Mouse (Mus musculus): ENCODE data around the gene Fat3. TPM values are rescaled to one million over a fixed set of nuclear protein-coding genes. Genes with fewer than 3 reads are reported as not detected.

Fat3 gene
- polyA plus RNA-seq (2015; fragmentation: Nextera tagmentation; extraction: Ambion mirVana), result 0.80 and 1.1 TPM in 2 replicates

- ATAC-seq (ENCODE audit: extremely low read depth, insufficient number of reproducible peaks, low FRiP score, low TSS enrichment), result no peak
- WGBS, result under 1% methylated on average over 21 of the region's 21 CpGs
- H3K4me1 ChIP-seq, result peaks cover 26% of the 10 kb centered on the region
- no peaks in the 10 kb centered on the region for H3K36me3 ChIP-seq
- peak within 1 kb of the TSS; percentile 80 for H3K9ac ChIP-seq
- no peaks in the 10 kb centered on the region for H3K9me3 ChIP-seq
- peak within 1 kb of the TSS; percentile 67 for H3K4me3 ChIP-seq
- peak within 1 kb of the TSS; percentile 70 for H3K27ac ChIP-seq (replicated peaks)
- peak within 1 kb of the TSS; percentile 97 for H3K4me2 ChIP-seq
- H3K27me3 ChIP-seq (replicated peaks), result peaks cover 52% of the 10 kb centered on the region
These were observed at the start of gene Fat3 for GRCm38 (mm10) chr9:16501186-16501711. Gene Fat3, minus strand, starts transcription at chr9:16501285.

GRCm38 (mm10) chr9:16532884-16533283 is 31.8 kb upstream of the Fat3 start:
- H3K27ac ChIP-seq (replicated peaks), result no peak overlapping the region
- H3K4me3 ChIP-seq, result no peak overlapping the region
- H3K27me3 ChIP-seq (replicated peaks), result no peaks in the 10 kb centered on the region
- H3K36me3 ChIP-seq, result no peaks in the 10 kb centered on the region
- WGBS, result 45% methylated on average over 1 of the region's 1 CpGs
- no peak overlapping the region for H3K4me2 ChIP-seq
- no peaks in the 10 kb centered on the region for H3K9me3 ChIP-seq
- ATAC-seq (ENCODE audit: extremely low read depth, insufficient number of reproducible peaks, low FRiP score, low TSS enrichment), result no peak
- no peaks in the 10 kb centered on the region for H3K4me1 ChIP-seq
- no peak overlapping the region for H3K9ac ChIP-seq

- Histone ChIP-seq H3K27ac (replicated peaks) (no peak overlapping the region), H3K4me1 (no peaks in the 10 kb centered on the region), H3K27me3 (replicated peaks) (no peaks in the 10 kb centered on the region), H3K4me2 (no peak overlapping the region), H3K9ac (no peak overlapping the region), H3K9me3 (no peaks in the 10 kb centered on the region), H3K4me3 (no peak overlapping the region), H3K36me3 (no peaks in the 10 kb centered on the region)
- no peak for ATAC-seq (ENCODE audit: extremely low read depth, insufficient number of reproducible peaks, low FRiP score, low TSS enrichment)
- 45% methylated on average over 1 of the region's 1 CpGs for WGBS
These were observed 16.5 kb upstream of the Fat3 start for GRCm38 (mm10) chr9:16517543-16517942.

GRCm38 (mm10) chr9:16512005-16512404 is 10.9 kb upstream of the Fat3 start:
- Histone ChIP-seq H3K9me3 (no peaks in the 10 kb centered on the region), H3K4me2 (no peak overlapping the region), H3K4me1 (no peaks in the 10 kb centered on the region), H3K27me3 (replicated peaks) (no peaks in the 10 kb centered on the region), H3K36me3 (no peaks in the 10 kb centered on the region), H3K4me3 (no peak overlapping the region), H3K27ac (replicated peaks) (no peak overlapping the region), H3K9ac (no peak overlapping the region)
- WGBS, result 46% methylated on average over 1 of the region's 1 CpGs
- no peak for ATAC-seq (ENCODE audit: extremely low read depth, insufficient number of reproducible peaks, low FRiP score, low TSS enrichment)

GRCm38 (mm10) chr9:16503776-16504175 is 2.7 kb upstream of the Fat3 start:
- H3K4me1 ChIP-seq, result peaks cover 21% of the 10 kb centered on the region
- H3K27ac ChIP-seq (replicated peaks), result no peak overlapping the region
- no peak overlapping the region for H3K9ac ChIP-seq
- no peaks in the 10 kb centered on the region for H3K36me3 ChIP-seq
- 64% methylated on average over 2 of the region's 2 CpGs for WGBS
- no peak overlapping the region for H3K4me2 ChIP-seq
- no peak for ATAC-seq (ENCODE audit: extremely low read depth, insufficient number of reproducible peaks, low FRiP score, low TSS enrichment)
- no peaks in the 10 kb centered on the region for H3K9me3 ChIP-seq
- H3K4me3 ChIP-seq, result no peak overlapping the region
- peaks cover 33% of the 10 kb centered on the region for H3K27me3 ChIP-seq (replicated peaks)

GRCm38 (mm10) chr9:16502673-16503343 is 1.7 kb upstream of the Fat3 start:
- no peaks in the 10 kb centered on the region for H3K9me3 ChIP-seq
- ATAC-seq (ENCODE audit: extremely low read depth, insufficient number of reproducible peaks, low FRiP score, low TSS enrichment), result no peak
- peak overlapping the region; percentile 70; the same call in 1 of the 2 replicates for H3K27ac ChIP-seq (replicated peaks)
- no peaks in the 10 kb centered on the region for H3K36me3 ChIP-seq
- H3K4me1 ChIP-seq, result peaks cover 26% of the 10 kb centered on the region
- H3K4me3 ChIP-seq, result peak overlapping the region; percentile 67
- peak overlapping the region; percentile 80 for H3K9ac ChIP-seq
- H3K27me3 ChIP-seq (replicated peaks), result peaks cover 43% of the 10 kb centered on the region
- H3K4me2 ChIP-seq, result peak overlapping the region; percentile 97
- WGBS, result 12% methylated on average over 13 of the region's 13 CpGs

DNA sequence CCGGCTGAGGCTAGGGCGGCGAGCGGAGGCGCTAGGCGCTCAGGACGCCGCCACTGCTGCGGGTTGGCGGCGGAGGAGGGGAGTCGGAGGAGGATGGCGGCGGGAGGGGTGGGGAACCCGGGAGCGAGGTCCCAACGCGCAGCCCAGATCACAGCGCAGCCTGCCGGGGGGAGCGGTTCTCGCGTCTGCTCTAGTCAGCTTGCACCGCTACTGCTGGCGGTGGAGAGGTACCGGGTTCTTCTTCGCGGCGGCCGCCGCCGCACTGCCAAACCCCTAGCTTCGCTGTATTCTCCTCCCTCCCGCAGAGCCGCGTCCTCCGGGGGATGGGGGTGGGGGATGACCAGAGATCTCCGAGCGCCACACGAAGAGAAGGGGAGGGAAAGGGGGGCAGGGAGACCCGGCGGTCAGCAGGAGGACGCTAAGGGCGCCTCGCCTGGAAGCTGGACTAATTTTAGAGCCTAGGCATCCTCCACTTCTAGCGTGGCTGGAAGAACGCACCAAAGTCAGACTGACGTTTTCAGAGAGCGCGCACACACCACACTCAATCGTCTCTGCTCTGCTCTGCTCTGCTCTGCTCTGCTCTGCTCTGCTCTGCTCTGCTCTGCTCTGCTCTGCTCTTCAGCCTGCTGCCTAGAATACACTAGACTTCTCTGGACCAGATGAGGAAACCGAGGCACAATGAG is 1.0 kb upstream of the Fat3 start:
- Histone ChIP-seq H3K9me3 (no peaks in the 10 kb centered on the region), H3K27ac (replicated peaks) (peak overlapping the region; percentile 70), H3K9ac (peak overlapping the region; percentile 80), H3K4me3 (peak overlapping the region; percentile 67), H3K27me3 (replicated peaks) (peaks cover 49% of the 10 kb centered on the region), H3K36me3 (no peaks in the 10 kb centered on the region), H3K4me1 (peaks cover 26% of the 10 kb centered on the region), H3K4me2 (peak overlapping the region; percentile 97)
- peak; percentile 51 for ATAC-seq (ENCODE audit: extremely low read depth, insufficient number of reproducible peaks, low FRiP score, low TSS enrichment)
- 1% methylated on average over 42 of the region's 52 CpGs for WGBS

GRCm38 (mm10) chr9:16500382-16501185 is 501 bp downstream of the Fat3 start:
- peak overlapping the region; percentile 97 for H3K4me2 ChIP-seq
- H3K27ac ChIP-seq (replicated peaks), result peak overlapping the region; percentile 70
- H3K4me1 ChIP-seq, result peaks cover 26% of the 10 kb centered on the region
- 0% methylated on average over 41 of the region's 41 CpGs for WGBS
- no peak for ATAC-seq (ENCODE audit: extremely low read depth, insufficient number of reproducible peaks, low FRiP score, low TSS enrichment)
- H3K9me3 ChIP-seq, result no peaks in the 10 kb centered on the region
- H3K9ac ChIP-seq, result peak overlapping the region; percentile 80
- H3K27me3 ChIP-seq (replicated peaks), result peaks cover 53% of the 10 kb centered on the region
- peak overlapping the region; percentile 67 for H3K4me3 ChIP-seq
- H3K36me3 ChIP-seq, result no peaks in the 10 kb centered on the region

GRCm38 (mm10) chr9:16499621-16500381 is 1.3 kb downstream of the Fat3 start:
- H3K27ac ChIP-seq (replicated peaks), result peak overlapping the region; percentile 60
- no peaks in the 10 kb centered on the region for H3K9me3 ChIP-seq
- peaks cover 53% of the 10 kb centered on the region for H3K27me3 ChIP-seq (replicated peaks)
- peak overlapping the region; percentile 67 for H3K4me3 ChIP-seq
- peaks cover 26% of the 10 kb centered on the region for H3K4me1 ChIP-seq
- H3K36me3 ChIP-seq, result no peaks in the 10 kb centered on the region
- H3K4me2 ChIP-seq, result peak overlapping the region; percentile 97
- H3K9ac ChIP-seq, result peak overlapping the region; percentile 80
- ATAC-seq (ENCODE audit: extremely low read depth, insufficient number of reproducible peaks, low FRiP score, low TSS enrichment), result no peak
- under 1% methylated on average over 35 of the region's 35 CpGs for WGBS

- WGBS, result 9% methylated on average over 4 of the region's 4 CpGs
- Histone ChIP-seq H3K4me3 (peak overlapping the region; percentile 67; the same call in 1 of the 2 replicates), H3K4me2 (peak overlapping the region; percentile 97)
These were observed 2.2 kb downstream of the Fat3 start for GRCm38 (mm10) chr9:16498876-16499275.

More at GRCm38 (mm10) chr9:16498876-16499275, 2.2 kb downstream of the Fat3 start:
- H3K9me3 ChIP-seq, result no peaks in the 10 kb centered on the region
- no peak overlapping the region for H3K27ac ChIP-seq (replicated peaks)
- peaks cover 26% of the 10 kb centered on the region for H3K4me1 ChIP-seq
- H3K9ac ChIP-seq, result no peak overlapping the region
- peaks cover 48% of the 10 kb centered on the region for H3K27me3 ChIP-seq (replicated peaks)
- no peak for ATAC-seq (ENCODE audit: extremely low read depth, insufficient number of reproducible peaks, low FRiP score, low TSS enrichment)
- no peaks in the 10 kb centered on the region for H3K36me3 ChIP-seq
